Mouse (Mus musculus): ENCODE results near the gene Gpbp1l1.

Gene Gpbp1l1

DNA sequence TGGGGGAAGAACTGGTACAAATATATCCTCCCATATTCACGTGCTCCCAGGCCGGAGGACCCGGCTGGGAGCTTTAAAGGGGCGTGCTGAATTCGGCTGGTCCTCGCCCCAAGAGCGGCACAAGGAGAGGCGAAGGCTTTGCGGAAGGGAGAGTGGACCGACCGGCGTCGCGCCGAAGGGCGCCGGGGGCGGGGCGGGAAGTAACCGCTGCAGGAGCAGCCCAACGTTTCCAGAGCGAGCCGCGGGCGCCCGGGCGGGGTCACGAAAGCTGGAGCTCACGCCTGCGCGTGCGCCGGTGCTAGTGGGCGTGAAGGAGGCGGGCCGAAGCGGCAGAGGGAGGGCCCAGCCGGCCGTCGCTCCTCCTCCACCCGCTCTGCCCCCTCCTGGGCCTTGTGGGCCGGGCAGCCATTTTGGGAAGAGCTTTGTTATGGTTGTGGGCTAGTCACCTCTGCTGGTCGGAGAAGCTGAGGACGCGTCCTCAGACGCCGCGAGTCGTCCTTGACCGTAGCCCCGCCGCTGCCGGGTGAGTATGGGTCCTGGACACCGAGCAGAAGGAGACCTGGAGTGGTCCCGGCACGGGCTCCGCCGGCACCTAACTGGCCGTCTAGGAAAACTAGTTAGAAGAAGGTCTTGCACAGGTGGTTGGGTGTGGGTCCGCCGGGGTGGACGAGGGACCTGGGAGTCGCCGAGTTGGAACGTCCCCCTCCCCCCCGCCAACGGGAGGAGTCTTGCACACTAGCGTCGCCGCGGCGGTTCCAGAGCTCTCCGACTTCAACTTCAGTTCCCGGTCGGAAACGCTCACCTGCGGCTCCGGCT is at the start of gene Gpbp1l1:
Gpbp1l1 (plus strand) TSS at position 353 of the 816 bp plus-strand sequence.
- peak; percentile 96 to 97 for DNase-seq (ENCODE audit: low spot score in 2 of 2)

DNA sequence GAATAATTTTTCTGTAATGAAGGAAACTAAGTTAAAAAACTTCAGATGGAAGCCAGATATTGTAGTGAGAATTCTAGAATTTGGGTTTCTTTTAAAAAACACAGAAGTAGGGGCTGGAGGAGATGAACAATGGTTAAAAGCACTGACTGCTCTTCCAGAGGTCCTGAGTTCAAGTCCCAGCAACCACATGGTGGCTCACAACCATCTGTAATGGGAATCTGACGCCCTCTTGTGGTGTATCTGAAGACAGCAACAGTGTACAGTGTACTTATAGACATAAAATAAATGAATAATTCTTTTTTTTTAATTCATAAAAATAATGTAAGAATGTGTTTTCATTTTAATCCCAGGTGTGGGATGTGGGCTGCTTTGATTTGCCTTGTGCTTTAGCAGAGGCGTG is 26.3 kb upstream of the Gpbp1l1 start:
- DNase-seq (ENCODE audit: low spot score in 2 of 2), result no peak

DNA sequence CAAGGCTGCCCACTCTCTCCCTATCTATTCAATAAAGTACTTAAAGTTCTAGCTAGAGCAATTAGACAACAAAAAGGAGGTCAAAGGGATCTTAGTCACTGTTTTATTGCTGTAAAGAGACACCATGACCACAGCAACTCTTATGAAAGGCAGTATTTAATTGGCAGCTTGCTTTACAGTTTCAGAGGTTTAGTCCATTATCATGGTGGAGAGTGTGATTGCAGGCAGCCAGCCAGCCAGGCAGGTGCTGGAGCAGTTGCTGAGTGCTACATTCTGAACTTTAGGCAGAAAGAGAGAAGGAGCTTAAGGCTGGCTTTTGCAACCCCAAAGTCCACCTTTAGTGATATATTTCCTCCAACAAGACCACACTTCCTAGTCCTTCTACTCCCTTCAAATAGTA is 21.1 kb upstream of the Gpbp1l1 start:
- no peak for DNase-seq (ENCODE audit: low spot score in 2 of 2)

DNA sequence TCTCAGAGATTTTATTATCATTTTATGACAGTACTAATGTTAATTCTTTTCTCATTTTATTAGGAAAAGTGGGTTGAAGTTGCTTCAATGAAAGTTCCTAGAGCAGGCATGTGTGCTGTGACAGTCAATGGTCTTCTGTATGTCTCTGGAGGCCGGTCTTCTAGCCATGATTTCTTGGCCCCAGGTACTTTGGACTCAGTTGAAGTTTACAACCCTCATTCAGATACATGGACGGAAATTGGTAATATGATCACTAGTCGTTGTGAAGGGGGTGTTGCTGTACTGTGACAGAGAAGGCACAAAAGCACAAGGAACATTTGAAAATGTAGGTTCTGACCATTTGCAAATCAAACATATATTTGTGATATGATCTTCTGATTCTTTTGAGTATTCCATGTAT is 19.7 kb upstream of the Gpbp1l1 start:
- DNase-seq (ENCODE audit: low spot score in 2 of 2), result no peak

DNA sequence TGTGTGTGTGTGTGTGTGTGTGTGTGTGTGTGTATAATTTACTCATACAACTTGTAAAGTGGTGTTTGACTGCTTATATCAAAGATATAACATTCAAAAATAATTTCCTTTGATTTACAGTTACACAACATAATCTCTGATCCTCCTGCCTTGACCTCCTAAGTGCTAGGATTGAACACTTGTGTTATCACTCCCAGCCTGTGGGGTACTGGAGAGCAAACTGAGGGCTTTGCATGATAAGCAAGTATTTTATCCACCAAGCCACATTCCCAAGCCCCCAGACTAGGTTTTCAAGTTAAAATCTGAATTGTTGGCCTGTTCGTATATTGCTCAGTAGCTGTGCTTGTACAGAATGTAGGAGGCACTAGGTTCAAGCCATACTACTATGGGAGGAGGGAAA is 7.0 kb upstream of the Gpbp1l1 start:
- no peak for DNase-seq (ENCODE audit: low spot score in 2 of 2)

DNA sequence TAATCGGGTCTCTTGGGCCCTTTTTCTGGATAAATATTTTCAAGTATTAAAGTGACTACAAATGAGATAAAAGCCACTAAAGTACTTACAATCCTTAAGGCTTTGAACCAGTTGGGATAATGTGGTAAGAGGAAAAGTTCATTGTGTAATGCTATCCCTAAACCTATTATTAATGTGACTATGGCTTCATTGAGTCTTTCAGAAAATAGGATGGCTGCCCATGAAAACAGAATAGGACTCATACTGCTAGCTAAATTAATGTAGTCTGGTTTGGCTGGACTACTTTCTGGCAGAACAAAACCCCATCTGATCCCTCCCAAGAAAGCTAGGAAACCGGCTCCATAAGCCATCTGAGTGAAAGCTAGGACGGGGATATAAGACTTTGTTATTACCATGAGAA is 4.4 kb upstream of the Gpbp1l1 start:
- DNase-seq (ENCODE audit: low spot score in 2 of 2), result no peak

DNA sequence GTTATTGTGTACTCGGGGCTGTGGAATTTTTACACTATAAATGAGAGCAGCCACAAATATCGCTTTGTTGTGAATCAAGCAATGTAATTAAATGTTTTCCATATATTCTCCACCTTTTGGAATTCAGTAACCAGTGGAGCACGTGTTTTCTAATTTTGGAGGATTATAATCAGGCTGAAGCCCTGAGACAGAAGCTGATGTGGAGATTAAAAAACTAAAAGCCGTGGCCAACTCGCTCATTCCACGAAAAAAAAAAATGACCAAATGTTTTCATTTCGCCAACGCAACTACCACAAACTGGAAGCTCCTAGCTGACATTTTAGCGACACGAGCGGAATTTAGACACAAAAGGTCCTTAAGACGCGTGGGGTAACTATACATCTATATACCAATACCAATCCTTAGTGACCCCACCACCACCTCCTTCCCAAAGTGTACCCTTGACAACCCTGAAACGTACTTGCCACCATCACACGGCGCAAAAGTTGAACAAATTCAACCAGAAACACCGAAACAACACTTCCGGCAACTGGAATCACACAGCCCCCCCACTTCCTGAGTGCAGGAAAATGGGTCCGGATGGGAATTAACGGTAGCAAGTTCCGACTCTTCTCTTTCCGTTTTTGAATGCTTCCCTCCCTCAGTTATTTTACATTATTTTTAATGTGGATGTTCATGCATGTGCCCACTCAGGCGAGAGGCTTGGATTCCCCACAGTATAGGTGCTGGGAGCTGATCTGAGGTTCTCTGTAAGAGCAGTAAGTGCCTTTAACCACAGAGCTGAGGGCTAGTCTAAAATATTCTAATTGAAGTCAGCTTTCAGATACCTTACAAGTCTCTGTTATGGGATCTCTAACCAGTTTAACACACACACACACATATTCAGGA is 1.8 kb upstream of the Gpbp1l1 start, which contains the start of gene Tmem69:
Tmem69 (minus strand) TSS at position 524 of the 888 bp plus-strand sequence.
- peak; percentile 56 to 71 for DNase-seq (ENCODE audit: low spot score in 2 of 2)

DNA sequence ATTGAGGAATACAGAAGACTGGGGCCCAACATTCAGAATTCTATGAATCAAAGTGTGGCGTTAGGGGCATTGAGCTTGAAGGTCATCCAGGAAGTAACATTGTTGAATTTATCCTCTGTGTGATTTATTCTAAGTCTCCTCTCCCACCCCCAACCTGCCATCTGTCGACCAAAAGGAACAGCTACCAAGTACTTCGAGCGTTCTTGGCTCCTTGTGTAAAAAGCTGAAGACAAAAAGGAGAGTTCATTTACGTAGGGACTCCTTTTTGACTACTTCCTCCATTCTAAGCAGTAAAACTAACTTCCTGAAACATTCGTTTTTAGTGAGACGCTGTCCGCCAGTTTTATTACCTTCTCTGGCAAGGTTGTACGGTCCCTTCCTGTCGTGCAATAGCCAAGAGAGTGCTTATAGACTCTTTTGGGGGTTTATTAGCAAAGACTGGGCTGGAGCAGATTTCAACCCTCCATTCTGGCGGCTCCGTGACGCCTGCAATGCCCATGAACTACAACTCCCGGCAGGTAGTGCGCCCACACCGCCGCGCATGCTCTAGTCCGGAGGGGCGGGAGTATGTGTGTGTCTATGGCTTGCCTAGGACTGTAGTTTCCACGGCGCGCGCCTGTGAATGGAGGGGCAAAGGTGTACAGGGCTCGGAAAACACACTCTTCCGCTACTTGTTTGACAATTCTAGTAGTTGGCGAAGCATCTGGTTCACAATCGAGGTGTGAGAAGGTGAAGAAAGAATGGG is 725 bp upstream of the Gpbp1l1 start:
- DNase-seq (ENCODE audit: low spot score in 2 of 2), result peak; percentile 80 to 91

DNA sequence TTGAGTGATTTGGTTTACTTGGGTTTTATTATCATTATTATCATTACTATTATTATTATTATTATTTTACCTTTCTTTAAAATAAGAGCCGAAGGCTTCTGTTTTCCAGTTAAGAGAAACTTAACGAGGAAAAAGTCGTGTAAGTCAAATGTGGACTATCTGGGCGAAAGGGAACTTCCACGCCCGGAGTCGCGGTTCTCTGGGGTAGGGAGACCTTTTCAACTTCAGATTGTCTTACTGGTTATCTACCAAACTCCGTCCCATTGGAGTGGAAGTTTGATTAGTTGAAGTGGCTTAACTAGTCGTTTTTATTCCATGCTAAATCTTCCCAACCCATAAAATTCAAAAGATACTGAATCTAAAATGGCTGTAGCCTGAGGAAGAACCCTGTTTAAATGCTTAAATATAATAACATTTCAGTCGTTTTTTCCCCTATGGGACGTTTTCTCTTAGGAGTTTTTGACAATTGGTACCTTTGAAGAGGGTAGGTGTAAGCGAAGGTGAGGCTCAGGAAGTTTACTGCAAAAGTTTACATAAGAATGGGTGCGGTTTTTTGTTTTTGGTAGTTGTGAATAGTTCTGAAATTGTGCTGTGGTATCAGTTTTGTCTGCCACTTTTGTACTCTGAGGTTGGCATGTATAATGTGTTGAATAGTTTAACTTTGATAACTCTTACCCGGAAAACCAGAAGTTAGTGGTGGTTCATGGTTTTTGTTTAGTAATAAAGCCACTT is 859 bp downstream of the Gpbp1l1 start:
- DNase-seq (ENCODE audit: low spot score in 2 of 2), result no peak

DNA sequence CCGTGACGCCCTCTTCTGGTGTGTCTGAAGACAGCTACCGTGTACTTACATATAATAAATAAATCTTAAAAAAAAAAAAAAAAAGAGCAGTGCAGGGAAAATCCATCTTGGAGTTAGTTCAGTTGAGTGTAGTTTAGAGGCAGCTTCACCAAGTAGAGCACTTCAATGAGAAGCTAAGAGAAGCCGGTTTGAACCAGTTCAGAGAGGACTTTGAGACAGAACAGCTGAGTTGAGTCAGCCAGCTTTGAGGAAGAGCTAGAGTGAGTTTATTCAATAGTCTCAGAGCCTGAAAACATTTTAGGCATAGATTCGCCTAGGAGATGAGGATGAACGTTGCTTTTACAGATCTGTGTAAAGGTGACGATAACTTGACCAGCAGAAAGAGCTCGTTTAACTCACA is 38.3 kb downstream of the Gpbp1l1 start:
- DNase-seq (ENCODE audit: low spot score in 2 of 2), result no peak

DNA sequence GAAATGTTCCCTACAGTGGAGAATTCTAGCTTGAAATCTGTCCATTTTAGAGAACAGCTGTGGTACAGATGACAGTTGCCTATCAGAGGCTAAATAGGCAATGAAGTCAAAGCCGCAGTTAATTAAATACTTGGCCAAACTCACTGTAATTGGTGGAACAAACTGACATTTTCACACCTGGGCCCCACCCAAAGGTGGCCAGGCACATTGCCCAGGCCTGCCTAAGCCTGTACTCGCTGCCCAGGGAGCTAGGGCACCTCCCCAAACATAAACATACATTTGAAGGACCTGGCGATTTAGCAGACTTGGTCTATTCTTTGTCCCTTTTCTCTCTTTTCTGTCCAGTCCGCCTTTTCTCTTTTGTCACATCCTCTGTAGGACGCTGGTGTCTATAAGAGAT is 38.9 kb downstream of the Gpbp1l1 start, which contains the start of gene Ccdc17:
Ccdc17 (plus strand) TSS at position 276 of the 400 bp plus-strand sequence.
- no peak for DNase-seq (ENCODE audit: low spot score in 2 of 2)

DNA sequence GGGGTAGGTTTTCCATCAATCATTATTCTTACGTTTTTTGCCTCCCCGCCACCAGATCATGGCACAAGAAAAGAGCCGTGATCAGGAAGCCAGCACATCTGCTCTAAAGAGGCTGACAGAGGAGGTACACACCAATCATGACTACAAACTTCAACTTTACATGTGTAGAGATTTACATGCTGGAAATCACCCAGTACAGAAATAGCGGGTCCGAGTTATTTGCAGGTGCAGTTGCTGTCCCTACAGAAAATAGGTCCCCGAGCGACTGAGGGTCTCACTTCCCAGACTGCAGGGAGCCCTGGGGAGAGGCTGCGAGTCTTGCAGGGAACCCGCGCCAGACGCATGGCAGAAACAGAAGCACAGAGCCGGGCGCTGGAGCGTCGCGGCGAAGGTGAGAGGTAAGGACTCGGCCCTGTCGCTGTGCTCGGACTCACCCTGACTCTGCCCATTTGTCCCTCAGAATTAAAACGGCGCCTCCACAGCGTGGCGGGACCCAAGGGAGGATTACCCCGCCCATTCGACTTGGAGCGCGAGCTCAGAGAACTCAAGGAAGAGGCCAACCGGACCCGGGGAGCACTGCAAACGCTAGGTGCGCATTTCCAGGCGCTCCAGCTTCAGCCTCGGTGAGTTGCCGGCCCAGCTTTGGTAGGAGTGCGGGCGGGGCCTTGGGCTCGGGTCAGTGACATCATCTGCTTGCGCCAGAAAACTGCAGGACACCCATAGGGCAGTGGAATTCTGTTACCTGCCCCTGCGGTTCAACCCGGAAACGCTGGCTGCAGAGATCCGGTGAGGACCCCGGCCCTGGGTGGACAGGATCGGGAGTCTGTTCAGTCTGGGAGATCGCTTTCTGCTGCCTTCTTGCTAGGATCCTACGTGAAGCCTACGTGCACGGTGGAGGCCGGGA is 39.8 kb downstream of the Gpbp1l1 start:
- peak; percentile 77 to 84 for DNase-seq (ENCODE audit: low spot score in 2 of 2)

DNA sequence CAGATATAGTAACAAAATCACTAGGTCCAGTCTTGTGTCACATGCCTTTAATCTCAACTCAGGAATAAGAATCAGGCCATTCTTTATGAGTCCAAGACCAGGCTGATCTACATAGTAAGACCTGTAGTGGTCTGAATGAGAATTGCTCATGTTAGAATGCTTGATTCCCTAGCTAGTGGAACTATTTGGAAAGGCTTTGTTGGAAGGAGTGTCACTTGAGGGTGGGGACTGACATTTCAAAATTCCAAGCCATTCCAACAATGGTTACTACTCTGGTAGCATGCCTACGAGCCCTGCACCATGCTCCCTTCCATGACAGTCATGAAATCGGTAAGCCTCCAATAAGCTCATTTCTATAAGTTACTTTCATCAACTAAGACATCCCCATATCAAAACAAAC is 55.2 kb downstream of the Gpbp1l1 start:
- DNase-seq (ENCODE audit: low spot score in 2 of 2), result no peak

DNA sequence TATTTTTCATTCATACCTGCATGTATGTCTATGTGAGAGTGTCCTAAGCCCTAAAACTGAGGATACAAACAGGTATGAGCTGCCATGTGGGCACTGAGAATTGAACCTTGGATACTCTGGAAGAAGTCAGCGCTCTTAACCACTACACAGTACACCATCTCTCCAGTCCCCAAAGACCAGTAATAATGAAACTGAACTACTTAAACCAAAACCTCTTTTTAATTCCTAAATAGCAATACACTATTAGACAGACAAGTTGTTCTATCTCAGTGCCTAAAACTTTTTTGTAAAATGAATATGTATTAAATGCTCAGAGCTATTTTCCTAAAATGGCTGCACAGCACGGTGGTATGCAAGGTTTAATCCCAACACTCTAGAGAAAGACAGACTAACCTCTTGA is 57.8 kb downstream of the Gpbp1l1 start:
- DNase-seq (ENCODE audit: low spot score in 2 of 2), result no peak

DNA sequence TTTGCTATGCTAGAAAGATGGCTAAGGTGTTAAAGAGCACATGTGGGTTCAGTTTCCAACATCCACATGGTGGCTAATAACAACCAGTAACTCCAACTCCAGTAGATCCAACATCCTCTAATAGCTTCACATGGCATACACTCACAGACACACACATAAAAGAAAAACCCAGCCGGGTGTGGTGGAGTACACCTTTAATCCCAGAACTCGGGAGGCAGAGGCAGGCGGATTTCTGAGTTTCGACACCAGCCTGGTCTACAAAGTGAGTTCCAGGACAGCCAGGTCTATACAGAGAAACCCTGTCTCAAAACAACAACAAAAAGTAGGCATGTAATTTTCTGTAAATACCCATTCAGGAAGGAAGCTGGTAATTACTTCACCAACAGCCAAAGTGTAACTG is 67.4 kb downstream of the Gpbp1l1 start:
- DNase-seq (ENCODE audit: low spot score in 2 of 2), result no peak

DNA sequence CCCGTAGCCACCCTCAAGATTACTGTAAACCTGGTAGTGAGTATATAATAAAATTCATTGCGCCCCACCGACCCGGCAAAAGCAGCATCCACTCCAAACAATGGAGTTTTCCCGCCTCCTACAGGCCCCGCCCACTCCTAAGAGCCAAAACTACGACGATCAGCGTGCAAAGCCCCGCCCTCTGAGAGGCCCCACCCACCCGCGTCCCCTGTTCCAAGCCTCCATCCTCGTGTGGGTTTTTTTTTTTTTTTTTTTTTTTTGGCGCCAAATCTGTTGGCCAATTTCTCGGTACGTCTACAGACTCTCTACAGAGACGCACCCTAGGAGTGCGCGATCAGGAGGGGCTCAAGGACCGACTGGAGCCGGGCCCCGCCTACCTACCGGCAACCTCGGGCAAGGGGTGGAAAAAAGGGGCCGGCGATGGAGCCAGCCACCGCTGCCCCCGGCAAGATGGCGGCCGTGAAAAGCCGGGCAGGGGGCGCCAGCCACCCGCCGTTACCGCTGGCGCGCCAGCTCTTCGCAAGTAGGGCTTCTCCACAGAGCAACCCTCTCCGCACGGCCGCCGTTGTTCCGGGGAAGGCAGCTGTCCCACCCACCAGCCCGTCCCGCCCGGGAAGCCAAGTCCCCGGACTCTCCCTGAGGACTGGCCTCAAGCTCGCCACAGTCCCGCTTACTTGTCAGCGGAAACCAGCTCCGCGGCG is 69.3 kb downstream of the Gpbp1l1 start:
- DNase-seq (ENCODE audit: low spot score in 2 of 2), result peak; percentile 42 to 80

DNA sequence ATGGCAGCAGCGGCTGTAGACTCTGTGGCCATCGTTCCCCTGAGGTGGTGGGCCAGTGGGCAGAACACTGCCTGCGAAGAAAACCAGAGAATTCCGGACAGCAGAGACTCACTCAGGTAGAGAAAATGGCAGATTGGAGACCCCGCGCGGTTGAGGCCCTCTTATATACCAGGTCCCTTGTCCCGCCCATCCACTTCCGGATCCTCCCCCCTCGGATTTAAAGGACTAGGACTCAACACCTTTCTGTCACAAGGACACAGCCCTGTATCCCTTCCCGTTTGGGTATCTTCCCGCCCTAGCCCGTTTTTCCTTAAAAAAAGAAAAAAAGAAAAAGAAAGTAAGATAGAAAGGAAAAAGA is 69.9 kb downstream of the Gpbp1l1 start:
- peak; percentile 69 to 86 for DNase-seq (ENCODE audit: low spot score in 2 of 2)

DNA sequence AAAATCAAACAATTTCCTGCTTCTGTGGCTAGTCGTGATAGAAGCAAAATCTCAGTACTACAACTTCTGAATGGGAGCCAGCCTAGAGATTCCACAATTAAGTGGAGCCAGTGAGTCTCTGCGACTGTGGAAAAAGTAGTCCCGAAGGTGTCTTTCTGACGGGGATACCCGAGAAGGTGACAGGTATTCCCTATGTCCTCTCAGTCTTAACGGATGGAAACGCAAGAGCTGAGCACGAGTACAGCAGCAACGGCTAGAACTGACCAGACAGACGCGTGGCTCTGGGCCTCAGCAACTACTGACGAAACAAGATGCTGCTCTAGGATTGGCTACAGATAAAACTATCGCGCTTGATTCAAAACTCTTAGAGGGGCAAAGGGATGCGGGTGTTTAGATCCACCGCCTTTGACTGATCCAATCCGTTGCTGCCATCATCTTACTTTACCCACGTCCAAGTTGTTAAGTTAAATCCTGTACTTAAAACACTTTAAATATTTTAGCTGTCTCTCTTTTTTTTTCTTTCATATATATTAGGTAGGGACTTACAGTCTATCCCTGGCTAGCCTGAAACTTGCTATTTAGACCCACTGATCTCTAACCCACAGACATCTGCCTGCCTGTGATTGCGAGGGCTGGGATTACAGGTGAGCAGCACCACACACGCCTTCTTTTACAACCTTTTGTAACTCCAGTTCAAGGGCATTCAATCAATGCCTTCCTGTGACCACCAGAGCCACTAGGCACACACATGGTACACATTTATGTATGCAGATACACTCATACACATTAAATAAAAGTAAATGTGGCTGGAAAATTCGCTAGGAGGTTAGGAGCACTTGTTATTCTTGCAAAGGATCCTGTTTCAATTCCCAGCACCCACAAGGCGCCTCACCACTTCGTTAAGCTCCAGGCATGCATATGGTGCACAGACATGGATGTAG is 70.5 kb downstream of the Gpbp1l1 start, which contains the start of gene Nasp:
Nasp (minus strand) TSS at position 220 of the 941 bp plus-strand sequence.
- DNase-seq (ENCODE audit: low spot score in 2 of 2), result peak; percentile 32 to 67

All from cerebellum, postnatal 4 days (tissue).